Mouse (Mus musculus) macrophage (primary cell): Measurements from ENCODE around the gene Mef2c. TPM values are rescaled to one million over a fixed set of nuclear protein-coding genes. Genes with fewer than 3 reads are reported as not detected.

Experiments used
- H3K27ac ChIP-seq: fragments of 350-480 bp; formaldehyde crosslinking; 2 replicates; pipeline ENCODE4 v1.9.0; 2021
- H3K36me3 ChIP-seq: fragments of 350-480 bp; formaldehyde crosslinking; 2 replicates; pipeline ENCODE4 v1.9.0; 2021; ENCODE audit errors: inconsistent target
- H3K4me3 ChIP-seq: fragments of 350-480 bp; formaldehyde crosslinking; 2 replicates; pipeline ENCODE4 v1.9.0; 2021; ENCODE audit errors: inconsistent target
- H3K79me2 ChIP-seq: fragments of 350-480 bp; formaldehyde crosslinking; 2 replicates; pipeline ENCODE4 v1.9.0; 2021; ENCODE audit errors: inconsistent target
- WGBS: methylation state at CpG from one replicate; pipeline ENCODE4 v1.1.7; 2026; ENCODE audit warnings: inconsistent platforms; ENCODE audit not compliant: missing documents; 5-methylcytosine and 5-hydroxymethylcytosine counted together
- polyA plus RNA-seq: library from polyadenylated mRNA; stranded (reverse); fragments of 250-400 nt; gene quantifications from 3 replicates; pipeline ENCODE4 v1.2.4, GENCODE M21; 2018; ENCODE audit warnings: inconsistent platforms
- total RNA-seq, 78 experiments: library from RNA; depleted of rRNA; stranded (reverse); fragments of 250-400 nt; gene quantifications; 1 replicate in 9 of 78; 2 replicates in 24 of 78; 3 replicates in 43 of 78; 4 replicates in 2 of 78; pipeline ENCODE4 v1.2.4; 2018; ENCODE audit warnings: inconsistent platforms in 56 of 78

Mef2c gene
- 100 to 1,000 TPM in 20 of 26 experiments, 10 to 100 TPM in 6; 22.7 to 453 (median 163) TPM for total RNA-seq (2018; cell fraction: chromatin; rRNA removed)
- total RNA-seq (2018; cell fraction: cytosol; rRNA removed) = 100 to 1,000 TPM in 11 of 26 experiments, 10 to 100 TPM in 15; 33.3 to 121 (median 59.0) TPM
- 100 to 1,000 TPM in 12 of 26 experiments, 10 to 100 TPM in 14; 33.3 to 308 (median 78.5) TPM for total RNA-seq (2018; cell fraction: nucleus; rRNA removed)
- polyA plus RNA-seq = 56.0 to 74.5 TPM (median 74.3 TPM) in 3 replicates

DNA sequence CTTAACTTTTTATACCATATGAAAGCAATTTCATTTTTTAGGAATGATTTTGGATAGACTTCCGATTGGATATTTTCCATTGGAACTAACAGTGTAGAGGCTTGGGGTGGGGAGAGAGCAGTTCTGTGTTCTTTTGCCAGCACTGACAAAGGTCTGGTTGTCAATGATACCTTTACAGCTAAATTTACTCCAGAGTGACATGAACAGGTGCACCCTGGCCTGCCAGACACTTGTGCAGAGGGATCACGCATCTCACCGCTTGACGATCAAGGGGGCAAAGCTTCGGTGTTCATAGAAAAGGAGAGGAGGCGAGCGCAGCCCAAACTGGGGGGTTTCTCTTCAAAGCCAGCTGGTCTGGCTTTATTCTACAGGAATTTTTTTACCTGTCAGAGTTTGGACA lies at the start of gene Mef2c:
Mef2c (plus strand) TSS at position 116 of the 400 bp plus-strand sequence.
- WGBS = 91% methylated on average over 7 of the region's 7 CpGs
- Histone ChIP-seq H3K4me3 (no peak within 1 kb of the TSS), H3K36me3 (no peaks in the 10 kb centered on the region), H3K27ac (no peak within 1 kb of the TSS), H3K79me2 (no peaks in the 10 kb centered on the region)

DNA sequence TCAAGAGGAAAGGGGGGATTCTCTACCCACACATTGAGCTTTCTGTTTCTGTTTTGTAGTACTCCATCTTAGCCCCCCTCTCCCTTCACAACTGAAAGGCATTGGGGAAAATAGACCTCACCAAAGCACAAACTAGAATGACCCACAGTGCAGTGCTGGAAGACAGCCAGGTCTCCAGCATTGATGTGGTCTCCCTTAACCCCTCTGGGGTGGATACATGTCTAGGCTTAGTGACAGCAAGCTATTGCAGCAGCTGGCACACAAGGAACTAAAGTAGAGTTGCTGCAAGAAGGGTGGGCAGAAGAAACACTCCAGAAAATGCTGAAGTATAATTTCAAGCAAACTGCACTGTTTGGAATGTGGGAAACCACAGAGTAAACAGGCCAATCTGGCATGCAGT lies 45.1 kb upstream of the Mef2c start:
- no peak overlapping the region for H3K4me3 ChIP-seq
- no peaks in the 10 kb centered on the region for H3K79me2 ChIP-seq
- no peaks in the 10 kb centered on the region for H3K36me3 ChIP-seq
- H3K27ac ChIP-seq = no peak overlapping the region

DNA sequence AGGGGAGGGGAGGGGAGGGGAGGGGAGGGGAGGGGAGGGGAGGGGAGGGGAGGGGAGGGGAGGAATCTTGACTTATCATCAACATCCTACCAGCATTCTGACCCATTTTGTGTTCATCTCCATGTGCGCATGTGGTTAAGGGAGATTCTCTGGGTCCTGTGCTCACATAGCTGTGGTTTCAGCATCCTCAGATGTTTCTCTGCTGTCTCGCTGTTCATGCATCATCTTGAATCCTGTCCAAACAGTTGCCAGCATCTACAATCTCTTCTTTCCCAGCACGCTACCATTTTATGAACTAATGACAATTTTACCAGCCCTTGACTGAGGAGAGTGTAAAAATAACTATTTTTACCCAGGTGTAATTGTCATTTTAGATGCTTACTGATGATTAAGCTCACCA lies 44.2 kb upstream of the Mef2c start:
- WGBS = 95% methylated on average over 3 of the region's 3 CpGs
- H3K4me3 ChIP-seq = no peak overlapping the region
- no peaks in the 10 kb centered on the region for H3K79me2 ChIP-seq
- no peak overlapping the region for H3K27ac ChIP-seq
- H3K36me3 ChIP-seq = no peaks in the 10 kb centered on the region

DNA sequence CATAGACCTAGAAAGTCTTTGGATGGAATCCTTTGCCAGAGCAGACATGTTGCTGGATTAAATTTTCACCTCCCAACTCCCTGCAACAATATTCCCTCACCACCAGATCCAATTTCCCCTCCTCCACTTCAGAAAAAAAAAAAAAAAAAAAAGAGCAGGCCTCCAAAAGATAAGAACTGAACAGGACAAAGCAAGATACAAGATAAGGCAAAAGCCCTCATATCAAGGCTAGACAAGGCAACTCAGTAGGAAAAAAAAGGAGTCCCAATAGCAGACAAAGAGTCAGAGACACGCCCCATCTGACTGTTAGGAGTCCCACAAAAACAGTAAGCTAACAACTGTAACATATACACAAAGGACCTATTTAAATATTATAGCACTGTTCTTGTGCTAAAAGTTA lies 43.2 kb upstream of the Mef2c start:
- Histone ChIP-seq H3K27ac (no peak overlapping the region), H3K79me2 (no peaks in the 10 kb centered on the region), H3K4me3 (no peak overlapping the region), H3K36me3 (no peaks in the 10 kb centered on the region)
- 89% methylated on average over 1 of the region's 1 CpGs for WGBS

DNA sequence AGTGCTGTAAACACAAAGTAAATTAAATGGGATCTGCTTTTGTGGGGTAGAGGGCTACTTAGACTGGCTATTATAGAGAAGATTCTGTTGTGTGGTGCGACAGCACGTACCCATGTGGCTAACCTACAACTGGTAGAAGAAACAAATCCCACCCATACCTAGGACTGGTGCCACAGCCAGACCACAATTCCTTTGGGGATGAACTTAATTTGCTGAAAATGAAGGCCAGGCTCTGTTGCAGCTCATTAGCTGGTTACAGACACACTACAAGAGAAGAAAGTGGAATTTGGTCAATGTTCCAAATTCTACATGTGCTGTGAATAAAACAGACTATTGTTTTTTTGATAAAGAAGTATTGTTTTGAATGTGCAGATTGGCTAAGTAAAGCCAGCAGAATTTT lies 42.3 kb upstream of the Mef2c start:
- H3K4me3 ChIP-seq = no peak overlapping the region
- H3K36me3 ChIP-seq = no peaks in the 10 kb centered on the region
- no peak overlapping the region for H3K27ac ChIP-seq
- 92% methylated on average over 2 of the region's 2 CpGs for WGBS
- H3K79me2 ChIP-seq = no peaks in the 10 kb centered on the region

DNA sequence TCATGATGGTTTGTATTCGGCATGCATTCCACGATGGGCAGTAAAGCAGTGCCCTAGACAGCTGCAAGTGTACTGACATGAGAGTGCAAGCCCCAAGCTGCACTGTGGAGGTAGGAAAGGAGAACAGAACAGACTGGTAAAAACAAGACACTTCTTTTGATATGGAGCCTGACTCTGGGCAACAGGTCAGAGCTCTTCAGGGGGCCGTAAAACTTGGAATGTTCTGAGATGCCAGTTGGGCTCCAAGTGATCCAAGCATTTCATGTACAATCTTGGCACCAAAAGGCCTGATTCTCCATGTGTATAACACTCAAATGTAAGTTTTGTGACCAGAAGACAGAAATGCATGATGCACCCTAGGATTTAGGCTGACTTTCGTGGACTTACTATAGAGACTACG lies 37.1 kb upstream of the Mef2c start:
- H3K4me3 ChIP-seq = no peak overlapping the region
- H3K27ac ChIP-seq = no peak overlapping the region
- H3K36me3 ChIP-seq = no peaks in the 10 kb centered on the region
- H3K79me2 ChIP-seq = no peaks in the 10 kb centered on the region
- WGBS = 95% methylated on average over 5 of the region's 5 CpGs

DNA sequence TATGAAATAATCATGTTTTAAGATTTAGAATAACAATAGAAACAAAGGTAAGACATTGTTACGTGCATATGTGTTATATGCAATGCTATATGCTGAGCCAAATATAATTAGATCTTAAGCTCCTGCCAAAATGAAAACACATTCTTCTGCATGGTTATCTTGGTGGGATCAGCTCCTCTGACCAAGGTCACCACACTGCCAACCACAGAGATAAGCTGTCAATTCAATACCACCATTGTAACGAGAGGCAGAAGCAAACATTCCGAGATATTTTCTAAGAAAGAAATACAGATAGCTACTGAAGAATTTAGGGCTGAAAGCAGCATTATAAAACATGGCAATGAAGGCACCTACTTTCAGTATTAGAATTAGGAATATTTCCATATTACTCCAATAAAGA lies 35.0 kb upstream of the Mef2c start:
- 47% methylated on average over 3 of the region's 3 CpGs for WGBS
- no peaks in the 10 kb centered on the region for H3K79me2 ChIP-seq

DNA sequence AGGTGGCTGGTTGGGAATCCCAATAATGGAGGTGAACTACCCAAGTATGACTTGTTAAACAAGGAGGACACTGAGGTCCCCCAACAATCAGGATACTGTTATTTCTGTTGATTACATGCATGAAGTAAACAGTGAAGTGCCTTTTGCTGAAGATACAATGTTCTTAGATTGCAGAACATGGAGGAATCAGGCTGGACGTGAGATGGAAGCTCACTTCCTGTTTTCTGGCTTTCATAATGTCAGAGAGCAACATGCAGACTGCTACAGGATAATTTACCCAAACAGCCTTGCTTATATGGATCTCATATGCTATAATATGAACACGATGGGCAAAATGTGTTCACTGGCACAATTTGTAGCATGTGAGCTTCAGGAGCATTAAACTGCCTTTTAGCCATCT lies 30.1 kb upstream of the Mef2c start:
- WGBS = 58% methylated on average over 2 of the region's 2 CpGs
- H3K79me2 ChIP-seq = no peaks in the 10 kb centered on the region
- no peaks in the 10 kb centered on the region for H3K36me3 ChIP-seq
- no peak overlapping the region for H3K4me3 ChIP-seq
- no peak overlapping the region for H3K27ac ChIP-seq

More for the DNA sequence above, 35.0 kb upstream of the Mef2c start:
- no peaks in the 10 kb centered on the region for H3K36me3 ChIP-seq
- H3K4me3 ChIP-seq = no peak overlapping the region
- H3K27ac ChIP-seq = no peak overlapping the region

DNA sequence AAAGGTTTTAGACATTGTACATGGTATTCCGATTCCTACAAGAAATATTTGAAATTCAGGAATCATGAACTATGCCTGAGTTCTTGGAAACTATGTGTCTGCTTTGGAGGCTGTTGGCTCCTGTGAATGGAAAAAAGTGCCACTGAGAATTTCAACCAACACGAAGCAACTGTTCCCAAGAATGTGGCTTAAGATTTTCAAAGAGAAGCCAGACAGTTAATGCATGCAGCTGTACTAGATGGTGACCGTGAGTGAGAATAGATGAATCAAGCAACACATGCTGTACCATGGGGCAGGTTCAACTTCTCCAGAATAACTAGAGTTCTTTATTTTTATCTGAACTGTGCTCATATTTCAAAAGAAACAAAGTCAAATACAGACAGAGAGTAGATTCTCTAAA lies 23.4 kb upstream of the Mef2c start:
- H3K79me2 ChIP-seq = no peaks in the 10 kb centered on the region
- H3K27ac ChIP-seq = no peak overlapping the region
- H3K4me3 ChIP-seq = no peak overlapping the region
- no peaks in the 10 kb centered on the region for H3K36me3 ChIP-seq
- 96% methylated on average over 3 of the region's 3 CpGs for WGBS

DNA sequence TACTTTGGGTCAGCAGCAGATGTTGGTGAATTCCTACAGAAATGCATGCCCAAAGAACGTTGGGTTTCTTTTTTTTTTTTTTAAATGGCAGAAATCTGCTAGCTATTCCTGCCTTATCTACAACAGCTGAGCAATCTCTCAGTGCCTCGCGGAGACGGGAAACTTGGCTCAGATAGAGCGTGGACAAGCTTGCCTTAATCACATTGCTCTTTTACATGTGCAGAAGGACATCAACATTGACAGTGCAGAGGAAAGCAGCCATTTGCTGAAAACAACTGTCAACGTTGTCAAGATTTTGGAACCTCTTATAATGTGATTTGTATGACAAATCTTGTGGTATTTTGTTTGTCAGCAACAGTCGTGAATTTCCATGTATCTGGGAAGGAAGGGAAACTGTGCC lies 22.5 kb upstream of the Mef2c start:
- 92% methylated on average over 7 of the region's 7 CpGs for WGBS

DNA sequence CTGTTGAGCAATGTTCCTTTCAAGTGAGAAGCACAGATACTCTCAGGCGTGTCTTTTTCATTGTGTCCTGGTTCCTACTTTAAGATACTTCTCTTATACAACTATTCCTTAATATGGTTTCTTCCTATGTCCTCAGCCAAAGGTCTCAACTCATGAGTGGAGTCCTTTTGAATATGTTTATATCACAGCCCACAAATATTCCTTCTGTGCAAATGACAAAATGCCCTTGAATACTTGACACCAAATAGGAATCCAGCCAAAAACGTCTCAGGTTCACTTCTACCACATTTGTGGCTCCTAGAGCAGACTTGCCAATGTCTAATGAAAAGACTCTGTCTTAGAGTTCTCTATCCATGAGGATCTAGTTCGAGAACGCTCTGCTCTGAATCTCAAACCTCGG lies 21.7 kb upstream of the Mef2c start:
- no peak overlapping the region for H3K27ac ChIP-seq
- H3K79me2 ChIP-seq = no peaks in the 10 kb centered on the region
- H3K36me3 ChIP-seq = no peaks in the 10 kb centered on the region
- 88% methylated on average over 5 of the region's 5 CpGs for WGBS
- no peak overlapping the region for H3K4me3 ChIP-seq

More for the DNA sequence above, 22.5 kb upstream of the Mef2c start:
- no peak overlapping the region for H3K4me3 ChIP-seq
- H3K79me2 ChIP-seq = no peaks in the 10 kb centered on the region
- H3K36me3 ChIP-seq = no peaks in the 10 kb centered on the region
- H3K27ac ChIP-seq = no peak overlapping the region

DNA sequence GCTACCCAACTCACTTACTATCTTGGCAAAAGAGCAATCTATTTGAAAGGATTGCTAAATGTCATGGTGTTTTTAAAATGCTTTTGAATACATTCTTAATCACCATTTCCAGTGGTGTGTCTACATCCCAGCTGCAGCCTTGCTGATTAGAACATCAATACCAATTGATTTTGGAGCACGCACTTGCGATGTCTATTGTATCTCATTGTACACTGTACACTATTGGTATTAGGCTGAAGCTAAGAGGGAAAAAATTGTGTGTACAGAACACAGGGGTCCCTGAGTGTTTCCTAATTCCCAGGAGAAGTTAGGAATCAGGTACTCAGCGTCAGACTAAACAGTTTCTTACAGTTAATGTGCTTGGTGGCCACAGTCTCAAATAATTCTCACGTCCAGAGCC lies 19.6 kb upstream of the Mef2c start:
- 97% methylated on average over 4 of the region's 4 CpGs for WGBS
- no peak overlapping the region for H3K27ac ChIP-seq
- H3K36me3 ChIP-seq = no peaks in the 10 kb centered on the region
- no peak overlapping the region for H3K4me3 ChIP-seq
- H3K79me2 ChIP-seq = no peaks in the 10 kb centered on the region

DNA sequence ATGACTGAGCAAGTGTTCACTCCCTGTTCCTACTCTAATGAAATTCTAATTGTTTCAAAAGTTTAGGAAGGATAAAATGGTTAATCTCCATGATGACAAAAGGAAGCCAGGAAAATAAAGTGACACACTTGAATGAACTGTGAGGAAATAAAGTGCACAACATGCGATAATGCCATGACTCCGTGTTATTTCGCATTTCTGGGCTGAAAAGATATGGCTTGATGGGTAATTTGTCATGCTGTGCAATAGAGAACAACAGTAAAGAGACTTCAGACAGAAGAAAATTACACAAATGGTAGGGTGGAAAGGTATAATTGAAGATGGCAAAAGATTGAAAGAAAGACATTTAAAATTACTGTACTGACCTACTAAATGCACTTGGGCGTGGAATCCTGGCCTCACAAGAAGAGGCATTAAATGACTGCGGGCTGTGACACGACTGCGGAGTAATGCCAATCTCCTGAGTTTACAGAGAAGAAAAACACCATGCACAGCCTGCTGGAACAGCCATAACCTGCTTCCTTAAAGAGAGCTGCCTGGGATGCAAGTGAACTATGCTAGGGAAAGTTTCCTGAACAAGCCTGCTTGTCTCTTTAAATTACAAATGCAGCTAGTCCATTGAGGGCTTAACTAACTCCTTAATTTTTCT lies 19.0 kb upstream of the Mef2c start:
- Histone ChIP-seq H3K79me2 (no peaks in the 10 kb centered on the region), H3K27ac (no peak overlapping the region), H3K36me3 (no peaks in the 10 kb centered on the region), H3K4me3 (no peak overlapping the region)
- 97% methylated on average over 7 of the region's 7 CpGs for WGBS

DNA sequence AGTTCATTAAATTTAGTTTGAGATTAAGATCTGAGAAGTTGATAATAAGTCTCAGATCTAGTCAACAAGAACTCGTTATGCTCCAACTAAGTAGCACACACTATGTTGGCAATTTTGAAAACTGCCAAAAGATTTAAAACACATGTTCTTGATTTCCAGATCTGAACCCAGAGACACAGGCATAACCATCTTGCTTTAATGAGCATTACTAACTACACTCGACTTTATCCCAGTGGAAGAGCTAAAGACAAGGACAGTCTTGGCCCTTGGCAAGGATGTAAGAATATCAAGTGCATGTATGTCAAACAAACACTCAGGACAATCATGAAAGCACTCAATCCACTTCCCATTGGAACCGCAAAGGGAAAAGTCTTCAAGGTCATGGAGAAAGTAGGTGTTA lies 11.8 kb upstream of the Mef2c start:
- no peaks in the 10 kb centered on the region for H3K36me3 ChIP-seq
- WGBS = 98% methylated on average over 3 of the region's 3 CpGs
- H3K27ac ChIP-seq = no peak overlapping the region
- no peak overlapping the region for H3K4me3 ChIP-seq
- H3K79me2 ChIP-seq = no peaks in the 10 kb centered on the region

DNA sequence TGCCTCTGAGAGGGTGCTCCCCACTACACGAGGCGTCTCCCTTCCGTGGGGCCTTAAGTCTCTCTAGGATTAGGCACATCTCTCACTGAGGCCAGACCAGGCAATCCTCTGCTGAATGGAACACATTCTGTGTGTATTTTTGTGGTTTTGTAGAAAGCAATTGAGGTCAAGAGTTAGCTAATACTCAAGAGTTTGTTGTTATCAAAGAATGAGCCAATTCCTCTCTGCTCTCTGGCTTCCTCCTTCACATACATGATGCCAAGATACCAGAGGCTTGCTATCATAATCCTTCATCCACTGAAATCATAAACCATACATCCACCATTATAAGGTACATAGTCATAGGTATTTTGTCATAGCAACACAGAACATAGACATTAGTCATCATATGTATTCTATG lies 6.1 kb upstream of the Mef2c start:
- Histone ChIP-seq H3K79me2 (no peaks in the 10 kb centered on the region), H3K4me3 (no peak overlapping the region), H3K27ac (no peak overlapping the region), H3K36me3 (no peaks in the 10 kb centered on the region)
- WGBS = 92% methylated on average over 3 of the region's 3 CpGs

DNA sequence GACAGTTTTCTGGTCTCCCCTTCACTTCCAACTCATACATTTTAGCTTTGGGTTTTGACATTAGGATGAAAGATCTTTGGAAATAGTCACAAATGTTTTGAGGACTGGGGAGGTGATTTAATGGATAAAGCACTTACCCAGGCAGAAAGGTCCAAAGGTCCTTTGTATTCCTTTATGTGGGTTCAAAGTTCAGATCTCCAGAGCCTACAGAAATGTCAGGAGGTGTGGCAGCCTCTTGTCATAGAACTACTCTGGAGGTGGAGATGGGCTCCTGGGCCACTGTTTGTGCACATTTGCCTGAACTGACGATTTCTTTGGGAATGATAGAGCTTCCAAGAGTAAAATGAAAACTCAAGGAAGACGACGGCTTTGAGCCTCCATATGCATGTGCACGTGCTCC lies 4.3 kb upstream of the Mef2c start:
- Histone ChIP-seq H3K4me3 (no peak overlapping the region), H3K27ac (no peak overlapping the region), H3K79me2 (no peaks in the 10 kb centered on the region), H3K36me3 (no peaks in the 10 kb centered on the region)
- WGBS = 95% methylated on average over 4 of the region's 4 CpGs
